Mouse (Mus musculus): ENCODE data around the gene Anxa6.
"Not testable (repeated sequence)": the region's sequence is repeated elsewhere in the genome, so short reads cannot be mapped to it uniquely, and the experiment has no call there.

The Anxa6 gene

GRCm38 (mm10) chr11:54965234-54965633, 68.0 kb downstream of the Anxa6 start:
- ChIA-PET CTCF (interaction anchor here in 1 of 4 experiments (1.9 to 2.1 kb wide), 2 partner anchors 35 to 47 kb away, joined by 4 to 5 read pairs; no protein-coding TSS in a partner anchor), POLR2A (interaction anchor here in 3 of 4 experiments (1.1 to 10.3 kb wide), 11 partner anchors 9 to 72 kb away, joined by 3 to 151 read pairs (median 5); no protein-coding TSS in a partner anchor)

GRCm38 (mm10) chr11:54962810-54963209, 70.4 kb downstream of the Anxa6 start, which contains the start of gene Tnip1:
TSS of gene Tnip1 (minus strand) at chr11:54962917.
- CTCF ChIA-PET = interaction anchor here in 3 of 4 experiments (0.6 to 1.2 kb wide), 7 partner anchors 21 to 74 kb away, joined by 3 to 5 read pairs (median 4); no protein-coding TSS in a partner anchor
- POLR2A ChIA-PET = interaction anchor here in 3 of 4 experiments (0.6 to 10.3 kb wide), 31 partner anchors 8 to 507 kb away, joined by 3 to 151 read pairs (median 5); partner anchors contain the start of genes Cdc42se2 (in 1 of the 3), G3bp1 (in 1 of the 3), Gm2a (in 1 of the 3) and Lyrm7 (in 1 of the 3)

- POLR2A ChIA-PET = interaction anchor here in 3 of 4 experiments (0.7 to 10.3 kb wide), 23 partner anchors 9 to 453 kb away, joined by 3 to 151 read pairs (median 6); partner anchors contain the start of gene Gm2a (in 1 of the 3)
- CTCF ChIA-PET = interaction anchor here in 1 of 4 experiments (1.0 to 2.5 kb wide), 2 partner anchors 11 to 31 kb away, joined by 3 to 7 read pairs; no protein-coding TSS in a partner anchor
These were observed 71.3 kb downstream of the Anxa6 start for GRCm38 (mm10) chr11:54961921-54962320.

- ChIA-PET CTCF (interaction anchor here in 2 of 4 experiments (0.5 to 2.5 kb wide), 4 partner anchors 12 to 137 kb away, joined by 3 to 7 read pairs (median 4); no protein-coding TSS in a partner anchor), POLR2A (interaction anchor here in 3 of 4 experiments (0.7 to 10.3 kb wide), 27 partner anchors 8 to 508 kb away, joined by 3 to 151 read pairs (median 4); partner anchors contain the start of genes G3bp1 (in 1 of the 3) and Gm2a (in 1 of the 3))
These were observed 71.9 kb downstream of the Anxa6 start for GRCm38 (mm10) chr11:54961164-54961850.

GRCm38 (mm10) chr11:54960251-54960650, 73.0 kb downstream of the Anxa6 start:
- POLR2A ChIA-PET = interaction anchor here (0.5 to 10.3 kb wide), 21 partner anchors 10 to 905 kb away, joined by 3 to 151 read pairs (median 5); partner anchors contain the start of genes G3bp1 (in 1 of the 4), Gm2a (in 1 of the 4) and Lyrm7 (in 1 of the 4)
- CTCF ChIA-PET = interaction anchor here in 2 of 4 experiments (0.5 to 2.5 kb wide), 4 partner anchors 24 to 33 kb away, joined by 3 to 7 read pairs (median 4); no protein-coding TSS in a partner anchor

- POLR2A ChIA-PET = interaction anchor here (0.6 to 10.3 kb wide), 26 partner anchors 8 to 511 kb away, joined by 3 to 151 read pairs (median 5); partner anchors contain the start of genes Gm2a (in 2 of the 4), Cdc42se2 (in 1 of the 4) and G3bp1 (in 1 of the 4)
- CTCF ChIA-PET = interaction anchor here in 2 of 4 experiments (0.6 to 1.6 kb wide), 3 partner anchors 16 to 1985 kb away, joined by 3 to 7 read pairs (median 5); no protein-coding TSS in a partner anchor
These were observed 74.6 kb downstream of the Anxa6 start for GRCm38 (mm10) chr11:54958571-54959073.

- POLR2A ChIA-PET = interaction anchor here in 3 of 4 experiments (1.0 to 10.3 kb wide), 11 partner anchors 8 to 140 kb away, joined by 3 to 151 read pairs (median 24); partner anchors contain the start of gene Gm2a (in 1 of the 3)
- CTCF ChIA-PET = not testable (repeated sequence)
These were observed 75.5 kb downstream of the Anxa6 start for GRCm38 (mm10) chr11:54957708-54958107.

- ChIA-PET CTCF (no interaction called here), POLR2A (interaction anchor here in 3 of 4 experiments (1.2 to 5.5 kb wide), 16 partner anchors 9 to 512 kb away, joined by 3 to 92 read pairs (median 8); partner anchors contain the start of genes Cdc42se2 (in 1 of the 3), G3bp1 (in 1 of the 3), Gm2a (in 1 of the 3) and Lyrm7 (in 1 of the 3))
These were observed 76.3 kb downstream of the Anxa6 start for GRCm38 (mm10) chr11:54956912-54957311.

- CTCF ChIA-PET = interaction anchor here in 3 of 4 experiments (0.5 to 1.1 kb wide), 8 partner anchors 14 to 131 kb away, joined by 3 read pairs; no protein-coding TSS in a partner anchor
- POLR2A ChIA-PET = interaction anchor here (0.6 to 5.8 kb wide), 46 partner anchors 8 to 644 kb away, joined by 3 to 92 read pairs (median 6); partner anchors contain the start of genes Cdc42se2 (in 3 of the 4), Lyrm7 (in 2 of the 4), Atox1 (in 1 of the 4) and Fnip1 (in 1 of the 4)
These were observed 77.3 kb downstream of the Anxa6 start for GRCm38 (mm10) chr11:54955735-54956480.

GRCm38 (mm10) chr11:54955400-54955734, 77.9 kb downstream of the Anxa6 start:
- POLR2A ChIA-PET = interaction anchor here (0.6 to 5.8 kb wide), 42 partner anchors 7 to 644 kb away, joined by 3 to 92 read pairs (median 6); partner anchors contain the start of genes Cdc42se2 (in 2 of the 4), Lyrm7 (in 2 of the 4), Atox1 (in 1 of the 4) and Fnip1 (in 1 of the 4)
- CTCF ChIA-PET = interaction anchor here in 2 of 4 experiments (0.6 to 1.3 kb wide), 6 partner anchors 18 to 132 kb away, joined by 3 to 4 read pairs (median 3); no protein-coding TSS in a partner anchor

GRCm38 (mm10) chr11:54954716-54955115, 78.5 kb downstream of the Anxa6 start:
- ChIA-PET CTCF (interaction anchor here in 3 of 4 experiments (0.7 to 1.4 kb wide), 6 partner anchors 12 to 44 kb away, joined by 3 to 5 read pairs (median 4); no protein-coding TSS in a partner anchor), POLR2A (interaction anchor here (0.6 to 5.8 kb wide), 30 partner anchors 7 to 515 kb away, joined by 3 to 92 read pairs (median 6); partner anchors contain the start of genes Tnip1 (in 3 of the 4), Cdc42se2 (in 1 of the 4), G3bp1 (in 1 of the 4) and Gm2a (in 1 of the 4))

GRCm38 (mm10) chr11:54953993-54954446, 79.2 kb downstream of the Anxa6 start:
- CTCF ChIA-PET = interaction anchor here in 3 of 4 experiments (1.0 to 1.5 kb wide), 8 partner anchors 11 to 45 kb away, joined by 3 to 5 read pairs (median 4); no protein-coding TSS in a partner anchor
- POLR2A ChIA-PET = interaction anchor here in 3 of 4 experiments (0.7 to 5.8 kb wide), 35 partner anchors 8 to 515 kb away, joined by 3 to 92 read pairs (median 4); partner anchors contain the start of genes Tnip1 (in 3 of the 3), Cdc42se2 (in 2 of the 3), G3bp1 (in 1 of the 3) and Gm2a (in 1 of the 3)

GRCm38 (mm10) chr11:54952651-54953050, 80.6 kb downstream of the Anxa6 start:
- CTCF ChIA-PET = interaction anchor here in 1 of 4 experiments (0.6 to 1.0 kb wide), 2 partner anchors 11 to 50 kb away, joined by 3 read pairs; partner anchors contain the start of gene Gpx3
- POLR2A ChIA-PET = interaction anchor here in 3 of 4 experiments (0.5 to 5.8 kb wide), 17 partner anchors 9 to 517 kb away, joined by 3 to 92 read pairs (median 9); partner anchors contain the start of genes Tnip1 (in 3 of the 3) and G3bp1 (in 1 of the 3)

- ChIA-PET POLR2A (interaction anchor here in 2 of 4 experiments (0.6 to 5.8 kb wide), 8 partner anchors 8 to 90 kb away, joined by 3 to 55 read pairs (median 11); partner anchors contain the start of genes Tnip1 (in 2 of the 2) and Lyrm7 (in 1 of the 2)), CTCF (no interaction called here)
These were observed 82.6 kb downstream of the Anxa6 start for GRCm38 (mm10) chr11:54950684-54951083.

- POLR2A ChIA-PET = interaction anchor here in 2 of 4 experiments (0.5 to 3.8 kb wide), 10 partner anchors 7 to 89 kb away, joined by 3 to 39 read pairs (median 6); partner anchors contain the start of genes Lyrm7 (in 1 of the 2) and Tnip1 (in 1 of the 2)
These were observed 83.5 kb downstream of the Anxa6 start for GRCm38 (mm10) chr11:54949717-54950116.

GRCm38 (mm10) chr11:54944702-54945101, 88.5 kb downstream of the Anxa6 start:
- ChIA-PET CTCF (interaction anchor here in 1 of 4 experiments (0.5 to 2.9 kb wide), 3 partner anchors 14 to 48 kb away, joined by 3 to 13 read pairs (median 3); no protein-coding TSS in a partner anchor), POLR2A (interaction anchor here in 3 of 4 experiments (0.9 to 6.6 kb wide), 17 partner anchors 9 to 84 kb away, joined by 3 to 92 read pairs (median 4); partner anchors contain the start of genes Lyrm7 (in 2 of the 3) and Tnip1 (in 2 of the 3))

More at GRCm38 (mm10) chr11:54949717-54950116, 83.5 kb downstream of the Anxa6 start:
- CTCF ChIA-PET = interaction anchor here in 1 of 4 experiments (0.7 kb wide), 1 partner anchor 236 kb away, joined by 13 read pairs; no protein-coding TSS in a partner anchor
